Mouse (Mus musculus): ENCODE measurements around the gene Olfr1511.

The Olfr1511 gene

GRCm38 (mm10) chr14:52397279-52397678 is at the start of gene Olfr1511:
TSS of gene Olfr1511 (minus strand) at chr14:52397379.
- DNase-seq (ENCODE audit: low read depth) = no peak

DNA sequence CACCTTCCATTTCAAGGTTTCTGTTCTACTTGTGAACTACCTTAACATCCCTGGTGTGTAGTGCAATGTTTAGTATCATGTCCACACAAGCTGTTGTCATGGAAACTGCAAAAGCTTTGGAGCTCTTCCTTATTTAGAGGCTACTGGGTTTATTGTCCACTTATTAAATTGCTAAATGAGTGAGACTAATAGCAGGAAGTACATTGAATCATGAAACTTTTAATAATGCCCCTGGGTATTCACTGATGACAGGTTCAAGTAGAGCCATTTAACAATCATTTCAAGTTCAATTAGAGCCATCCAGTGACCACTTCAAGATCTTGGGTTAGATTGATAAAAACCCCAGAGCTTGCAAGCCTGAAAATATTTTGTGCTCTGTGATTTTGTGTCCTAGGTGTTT is 45.5 kb upstream of the Olfr1511 start, which contains the start of gene Olfr1509:
TSS of gene Olfr1509 (plus strand) at position 301 of the 400 bp plus-strand sequence.
- no peak for DNase-seq (ENCODE audit: low read depth)

DNA sequence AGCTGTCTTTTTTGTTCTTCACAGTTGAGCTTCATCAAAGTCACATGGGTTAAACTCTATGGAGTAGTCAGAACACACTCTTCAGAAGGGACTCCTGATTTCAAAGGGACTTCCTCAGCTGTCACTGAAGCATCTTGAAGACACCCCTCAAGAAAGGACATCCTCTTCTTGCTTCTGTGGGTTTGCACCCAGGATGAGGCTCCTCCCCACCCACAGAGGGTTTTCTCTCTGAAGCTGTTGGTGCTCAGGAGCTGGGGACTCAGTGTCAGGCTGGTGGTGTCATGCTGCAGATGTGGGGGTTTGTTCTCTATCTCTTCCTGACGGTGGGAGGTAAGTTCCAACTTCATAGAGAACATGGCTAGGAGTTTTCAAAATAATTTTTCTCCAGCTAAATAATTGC is 30.5 kb upstream of the Olfr1511 start:
- DNase-seq (ENCODE audit: low read depth) = no peak

DNA sequence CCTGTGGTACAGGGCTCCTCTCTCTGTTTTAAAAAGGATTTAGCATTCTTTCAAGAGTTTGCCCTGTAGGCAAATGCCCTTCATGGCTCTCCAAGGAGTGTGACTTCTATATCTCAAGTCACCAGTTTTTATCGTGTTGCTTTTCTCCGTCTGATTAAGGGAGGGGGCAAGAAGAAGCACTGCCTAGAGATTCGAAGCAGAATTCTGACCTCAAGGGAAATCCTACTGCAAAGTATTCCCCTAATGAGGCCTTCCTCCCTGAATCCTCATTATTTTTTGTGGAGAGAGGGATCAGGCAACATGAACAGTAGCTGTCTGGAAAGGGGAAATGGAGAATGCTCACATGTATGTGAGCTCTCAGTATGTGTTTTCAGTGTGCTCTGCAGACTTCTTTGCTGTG is 17.1 kb upstream of the Olfr1511 start, which contains the start of gene Olfr1510:
TSS of gene Olfr1510 (minus strand) at position 101 of the 400 bp plus-strand sequence.
- DNase-seq (ENCODE audit: low read depth) = no peak

GRCm38 (mm10) chr14:52410142-52410919 is 13.2 kb upstream of the Olfr1511 start:
- DNase-seq (ENCODE audit: low read depth) = peak; percentile 45

GRCm38 (mm10) chr14:52390084-52390848 is 6.9 kb downstream of the Olfr1511 start:
- DNase-seq (ENCODE audit: low read depth) = peak; percentile 41

GRCm38 (mm10) chr14:52379068-52379467 is 18.1 kb downstream of the Olfr1511 start, which contains the start of gene Olfr1512:
TSS of gene Olfr1512 (minus strand) at chr14:52379168.
- DNase-seq (ENCODE audit: low read depth) = no peak

DNA sequence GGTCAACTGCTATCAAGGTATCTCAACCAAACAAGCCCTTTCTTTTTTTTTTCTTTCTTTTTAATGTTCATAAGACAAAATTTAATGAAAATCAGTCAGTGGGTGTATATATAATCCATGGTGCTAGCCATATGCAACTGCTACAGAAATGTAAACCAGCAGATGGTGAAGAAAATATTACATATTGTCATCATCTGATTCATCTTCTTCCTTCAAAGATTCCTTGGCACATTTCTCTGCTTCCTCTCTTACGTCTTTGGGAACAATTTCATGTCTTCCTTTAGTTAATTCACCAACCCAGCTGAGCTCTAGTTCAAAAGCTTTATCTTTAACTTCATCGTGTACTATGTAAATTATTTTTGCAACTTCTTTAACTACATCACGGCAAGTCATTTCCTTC is 28.4 kb downstream of the Olfr1511 start:
- no peak for DNase-seq (ENCODE audit: low read depth)

DNA sequence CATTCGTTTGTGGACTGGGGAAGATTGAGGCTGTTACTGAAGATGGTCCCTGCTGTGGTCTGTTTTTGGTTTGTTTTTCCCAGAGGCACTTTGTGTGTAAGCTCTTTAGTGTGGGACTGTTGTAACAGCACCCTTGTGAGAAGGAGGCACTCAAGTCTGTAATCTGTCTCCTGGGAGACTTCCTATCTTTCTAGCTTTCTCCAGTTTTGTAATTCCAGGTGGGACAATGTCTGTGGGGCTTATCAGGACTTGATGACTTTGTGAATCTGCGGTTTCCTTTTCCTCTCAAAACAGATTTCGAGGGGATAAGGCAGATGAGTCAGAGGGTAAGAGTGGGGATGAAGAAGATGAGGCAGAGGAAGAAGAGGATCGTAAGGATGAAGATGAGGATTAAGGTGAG is 40.9 kb downstream of the Olfr1511 start, which contains the start of gene Olfr1513:
TSS of gene Olfr1513 (minus strand) at position 101 of the 400 bp plus-strand sequence.
- DNase-seq (ENCODE audit: low read depth) = no peak
